Mouse (Mus musculus) layer of hippocampus, adult 8-10 months (tissue): ENCODE measurements around the gene Itpr1. TPM values are rescaled to one million over a fixed set of nuclear protein-coding genes. Genes with fewer than 3 reads are reported as not detected.

Experiments
- DNase-seq, 2 experiments: peaks; one replicate each; pipeline ENCODE4 v3.0.0; 2022; ENCODE audit warnings: low spot score in 2 of 2
- total RNA-seq, 4 experiments: library from RNA; stranded (reverse); gene quantifications; 2 replicates each; pipeline ENCODE4 v1.2.4; 2022

Itpr1 gene
- total RNA-seq, 4 experiments from 2014 or later = 277 to 326 (median 299) TPM

GRCm38 (mm10) chr6:108276880-108277507 is 64.1 kb downstream of the Itpr1 start:
- DNase-seq = peak; percentile 76 to 86

- no peak for DNase-seq
Measured at GRCm38 (mm10) chr6:108277622-108278396, 64.9 kb downstream of the Itpr1 start.

- DNase-seq = no peak
Measured at GRCm38 (mm10) chr6:108278826-108279630, 66.1 kb downstream of the Itpr1 start.

- no peak for DNase-seq
Measured at GRCm38 (mm10) chr6:108282131-108282530, 69.2 kb downstream of the Itpr1 start.

- DNase-seq = no peak
Measured at GRCm38 (mm10) chr6:108282621-108283020, 69.7 kb downstream of the Itpr1 start.

GRCm38 (mm10) chr6:108284688-108285087 is 71.8 kb downstream of the Itpr1 start:
- DNase-seq = no peak

GRCm38 (mm10) chr6:108288979-108289378 is 76.1 kb downstream of the Itpr1 start:
- DNase-seq = no peak

- DNase-seq = no peak
Measured at GRCm38 (mm10) chr6:108290978-108291377, 78.1 kb downstream of the Itpr1 start.

- no peak for DNase-seq
Measured at GRCm38 (mm10) chr6:108291556-108291955, 78.7 kb downstream of the Itpr1 start.

- DNase-seq = no peak
Measured at GRCm38 (mm10) chr6:108301856-108302255, 89.0 kb downstream of the Itpr1 start.

- no peak for DNase-seq
Measured at GRCm38 (mm10) chr6:108303619-108304567, 91.0 kb downstream of the Itpr1 start.

GRCm38 (mm10) chr6:108305171-108305779 is 92.4 kb downstream of the Itpr1 start:
- DNase-seq = no peak

GRCm38 (mm10) chr6:108306240-108306639 is 93.3 kb downstream of the Itpr1 start:
- DNase-seq = no peak

GRCm38 (mm10) chr6:108306910-108307584 is 94.2 kb downstream of the Itpr1 start:
- DNase-seq = no peak

- DNase-seq = no peak
Measured at GRCm38 (mm10) chr6:108307770-108308169, 94.9 kb downstream of the Itpr1 start.

- no peak for DNase-seq
Measured at GRCm38 (mm10) chr6:108309391-108310182, 96.7 kb downstream of the Itpr1 start.

- DNase-seq = no peak
Measured at GRCm38 (mm10) chr6:108313056-108313455, 100.2 kb downstream of the Itpr1 start.

GRCm38 (mm10) chr6:108313997-108314396 is 101.1 kb downstream of the Itpr1 start:
- no peak for DNase-seq

GRCm38 (mm10) chr6:108316268-108316824 is 103.5 kb downstream of the Itpr1 start:
- no peak for DNase-seq
